Mouse (Mus musculus) testis, adult 2 months (tissue): ENCODE measurements around the gene Zfp143.

ENCODE experiments used
- CTCF ChIP-seq: fragments of 200-500 bp; IDR thresholded peaks from 2 replicates; pipeline ENCODE4 v1.5.1; 2012; ENCODE audit warnings: low read depth, mild to moderate bottlenecking, inconsistent platforms, low read length, moderate library complexity; ENCODE audit not compliant: control insufficient read depth, insufficient read depth, insufficient replicate concordance
- POLR2A ChIP-seq: fragments of 200-500 bp; IDR thresholded peaks from 2 replicates; pipeline ENCODE4 v1.6.1; 2012; ENCODE audit warnings: low read depth, mild to moderate bottlenecking, inconsistent platforms, low read length, moderate library complexity; ENCODE audit not compliant: control insufficient read depth

DNA sequence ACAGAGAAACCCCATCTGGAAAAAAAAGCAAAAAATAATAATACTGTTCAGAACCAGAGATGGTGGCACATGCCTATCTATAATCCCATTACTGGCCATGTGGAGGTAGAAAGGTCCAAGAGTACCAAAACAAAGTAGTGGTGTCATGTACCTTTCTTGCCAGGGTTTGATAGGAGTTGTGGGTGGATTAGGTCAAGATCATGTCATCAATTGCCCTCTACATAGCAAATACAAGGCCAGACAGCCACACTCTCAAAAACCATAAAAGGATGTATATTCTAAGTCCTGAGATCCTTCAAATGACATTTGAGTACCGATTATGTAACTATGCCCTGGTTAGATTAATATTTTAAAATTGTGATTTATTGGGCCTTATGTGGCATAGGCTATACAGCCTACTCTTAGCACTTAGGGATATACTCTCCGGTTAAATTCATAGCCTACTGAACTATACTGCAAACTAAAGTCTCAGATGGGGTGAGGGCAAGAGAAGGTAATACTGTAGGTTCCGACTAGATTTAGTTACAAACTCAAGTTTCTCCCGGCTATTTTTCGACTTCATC is 830 bp upstream of the Zfp143 start:
- no peak for TF ChIP-seq POLR2A
- TF ChIP-seq CTCF, result no peak
